Mouse (Mus musculus): ENCODE results near the gene Smarcd1. TPM values are rescaled to one million over a fixed set of nuclear protein-coding genes. Genes with fewer than 3 reads are reported as not detected.
"Not testable (repeated sequence)": the region's sequence is repeated elsewhere in the genome, so short reads cannot be mapped to it uniquely, and the experiment has no call there.

Gene Smarcd1
- total RNA-seq, 2 experiments from 2014 or later: 159 to 164 TPM

- intact Hi-C loops (cut with DNase I): no loop called here
- no peak for DNase-seq (ENCODE audit: low spot score in 2 of 2)
Observed at GRCm38 (mm10) chr15:99678063-99678800, 23.7 kb upstream of the Smarcd1 start.

DNA sequence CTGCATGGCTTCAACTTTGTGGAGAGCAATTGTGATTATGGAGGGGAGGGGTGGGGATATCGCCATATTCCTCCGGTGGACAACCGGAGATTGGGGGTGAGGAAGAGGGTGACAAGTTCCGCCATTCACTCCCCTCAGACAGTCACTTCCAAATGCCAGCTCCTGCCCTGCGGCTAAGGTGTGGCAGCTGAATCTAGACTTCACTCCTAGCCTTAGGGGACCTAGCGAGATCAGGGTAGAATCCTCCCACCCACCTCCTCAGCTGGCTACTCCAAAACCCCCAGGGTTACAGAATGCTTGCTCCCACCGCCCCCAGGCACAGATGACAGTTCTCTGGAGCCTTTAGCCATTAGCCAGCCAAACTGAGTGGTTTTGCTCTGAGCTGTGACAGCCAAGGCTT lies 22.9 kb upstream of the Smarcd1 start:
- intact Hi-C loops (cut with DNase I): no loop called here
- DNase-seq (ENCODE audit: low spot score in 2 of 2): no peak

GRCm38 (mm10) chr15:99682880-99683279 lies 19.0 kb upstream of the Smarcd1 start:
- intact Hi-C loops (cut with DNase I): no loop called here
- DNase-seq (ENCODE audit: low spot score in 2 of 2): no peak

- intact Hi-C loops (cut with DNase I): no loop called here
- DNase-seq (ENCODE audit: low spot score in 2 of 2): no peak
Observed at GRCm38 (mm10) chr15:99684156-99684555, 17.8 kb upstream of the Smarcd1 start.

GRCm38 (mm10) chr15:99688712-99689111 lies 13.2 kb upstream of the Smarcd1 start:
- intact Hi-C loops (cut with DNase I): loop anchor here (1.0 kb wide), 1 partner anchor 92 kb away; no protein-coding TSS in a partner anchor

DNA sequence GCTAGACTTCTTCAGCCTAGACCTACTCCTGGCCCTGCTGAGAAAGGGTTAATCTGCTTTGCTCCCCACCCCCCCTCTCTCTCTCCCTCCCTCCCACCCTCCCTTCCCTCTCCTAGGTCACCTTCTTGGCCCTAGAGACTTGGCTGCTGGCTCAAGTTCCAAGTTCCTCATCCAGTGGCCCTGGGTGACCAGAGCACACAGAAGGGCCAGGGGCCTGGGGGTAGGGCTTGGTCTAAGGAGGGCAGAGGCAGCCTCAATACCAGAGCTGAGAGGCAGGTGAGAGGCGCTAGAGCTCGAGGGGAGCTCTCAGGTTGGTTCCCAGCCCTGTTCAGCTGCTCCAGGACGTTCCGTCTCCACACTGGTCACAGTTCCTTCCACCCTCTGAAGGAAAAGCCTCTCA lies 11.0 kb upstream of the Smarcd1 start:
- DNase-seq (ENCODE audit: low spot score in 2 of 2): no peak
- intact Hi-C loops (cut with DNase I): no loop called here

More at GRCm38 (mm10) chr15:99688712-99689111, 13.2 kb upstream of the Smarcd1 start:
- DNase-seq (ENCODE audit: low spot score in 2 of 2): peak in 1 of 2 experiments; percentile 64

DNA sequence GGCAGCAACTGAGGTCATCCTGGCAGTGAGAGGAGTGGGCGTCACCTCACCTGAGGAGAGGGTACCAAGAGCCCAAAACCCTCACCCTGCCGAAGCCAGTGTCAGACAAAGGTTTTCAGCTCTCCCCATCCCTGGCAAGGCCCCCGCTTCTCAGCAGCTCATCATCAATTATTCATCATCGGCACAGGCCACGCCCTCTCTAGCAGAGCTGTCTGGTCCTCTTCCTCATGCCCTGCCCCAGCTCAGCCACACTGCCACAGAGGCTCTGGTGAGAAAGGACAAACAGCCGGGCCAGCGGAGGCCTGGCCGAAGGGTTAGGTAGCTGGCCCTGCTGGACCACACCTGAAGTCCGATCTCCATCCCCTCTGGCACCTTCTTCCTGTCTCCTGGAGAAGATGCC lies 10.0 kb upstream of the Smarcd1 start:
- intact Hi-C loops (cut with DNase I): no loop called here
- DNase-seq (ENCODE audit: low spot score in 2 of 2): no peak

- no peak for DNase-seq (ENCODE audit: low spot score in 2 of 2)
- intact Hi-C loops (cut with DNase I): no loop called here
Observed at GRCm38 (mm10) chr15:99697309-99697708, 4.6 kb upstream of the Smarcd1 start.

GRCm38 (mm10) chr15:99698533-99699085 lies 3.3 kb upstream of the Smarcd1 start:
- peak in 1 of 2 experiments; percentile 54 for DNase-seq (ENCODE audit: low spot score in 2 of 2)
- intact Hi-C loops (cut with DNase I): no loop called here

- intact Hi-C loops (cut with DNase I): no loop called here
- DNase-seq (ENCODE audit: low spot score in 2 of 2): no peak
Observed at GRCm38 (mm10) chr15:99699715-99700114, 2.2 kb upstream of the Smarcd1 start.

DNA sequence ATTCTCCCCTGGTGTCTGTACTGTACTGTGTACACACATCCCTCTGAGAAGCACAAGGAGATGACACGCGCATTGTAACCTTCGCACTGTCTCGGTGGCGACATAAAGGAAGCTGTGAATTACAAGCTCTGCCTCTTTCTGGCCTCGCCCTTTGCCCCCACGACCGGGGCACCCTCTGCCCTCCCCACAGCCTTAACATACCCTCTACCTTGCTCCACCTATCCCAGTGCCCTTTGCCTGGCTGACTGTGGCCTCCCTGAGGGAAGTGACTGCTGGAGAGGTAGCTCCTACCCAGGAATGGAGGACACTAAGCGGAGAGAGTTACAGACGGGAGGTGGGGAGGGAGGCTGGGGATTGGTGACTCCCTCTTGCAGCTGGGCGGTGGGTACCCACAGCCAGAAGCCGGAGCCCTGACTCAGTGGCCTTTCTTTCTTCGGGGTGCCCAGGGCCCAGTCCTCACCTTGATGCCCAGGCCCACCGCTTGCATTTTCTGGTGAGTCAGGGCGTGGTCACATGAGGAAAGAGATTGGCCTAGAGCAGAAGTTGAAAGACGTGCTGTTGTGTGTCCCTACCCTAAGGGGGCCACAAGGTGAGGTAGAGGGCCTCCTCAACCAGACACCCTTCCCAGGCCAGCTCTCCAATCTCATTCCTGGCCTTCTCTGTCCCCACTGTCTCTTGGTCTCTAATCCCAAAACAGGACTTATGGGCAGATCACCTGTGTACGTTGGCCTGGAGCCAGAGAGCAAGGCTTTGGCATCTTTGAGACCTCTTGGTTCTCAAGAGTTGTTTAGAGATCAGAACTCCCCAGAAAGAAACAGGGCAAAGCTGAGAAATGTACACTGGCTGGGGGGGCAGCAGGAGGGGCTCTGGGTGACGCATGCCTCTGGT lies 1.5 kb upstream of the Smarcd1 start:
- no peak for DNase-seq (ENCODE audit: low spot score in 2 of 2)

DNA sequence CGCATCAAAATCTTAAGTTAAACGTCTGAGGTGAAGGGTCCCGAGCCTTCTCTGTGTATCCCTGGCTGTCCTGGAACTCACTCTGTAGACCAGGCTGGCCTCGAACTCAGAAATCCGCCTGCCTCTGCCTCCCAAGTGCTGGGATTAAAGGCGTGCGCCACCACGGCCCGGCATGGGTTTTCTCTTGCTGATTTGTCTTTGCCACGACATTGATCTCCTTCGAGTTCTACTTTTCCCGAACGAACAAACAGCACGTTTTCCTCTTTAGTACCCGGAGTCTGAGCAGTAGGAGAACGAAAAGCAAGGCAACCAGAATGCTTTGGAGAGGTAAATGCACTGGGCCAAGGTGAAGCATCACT lies 310 bp upstream of the Smarcd1 start:
- intact Hi-C loops (cut with DNase I); DNase-seq (ENCODE audit: low spot score in 2 of 2): not testable (repeated sequence)

More for the DNA sequence above, 1.5 kb upstream of the Smarcd1 start:
- intact Hi-C loops (cut with DNase I): no loop called here

DNA sequence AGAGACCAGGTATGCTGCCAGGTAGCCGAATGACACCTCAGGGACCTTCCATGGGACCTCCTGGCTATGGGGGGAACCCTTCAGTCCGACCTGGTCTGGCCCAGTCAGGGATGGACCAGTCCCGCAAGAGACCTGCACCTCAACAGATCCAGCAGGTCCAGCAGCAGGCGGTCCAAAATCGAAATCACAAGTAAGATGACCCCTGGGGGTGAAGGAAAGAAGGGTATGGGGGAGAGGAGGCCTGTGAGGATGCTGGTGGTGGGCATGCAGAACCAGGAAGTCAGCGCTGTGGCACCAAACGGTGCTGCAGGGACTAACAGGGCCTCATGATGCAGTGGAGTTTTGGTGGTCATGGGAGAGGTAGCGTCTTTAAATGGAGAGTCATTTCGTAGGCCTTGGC lies 1.2 kb downstream of the Smarcd1 start:
- DNase-seq (ENCODE audit: low spot score in 2 of 2): no peak
- intact Hi-C loops (cut with DNase I): loop anchor here (2.0 kb wide), 1 partner anchor 14 kb away; the partner anchor contains the start of gene Gpd1

GRCm38 (mm10) chr15:99703676-99704040 lies 1.7 kb downstream of the Smarcd1 start:
- intact Hi-C loops (cut with DNase I): loop anchor here (2.0 kb wide), 1 partner anchor 13 kb away; the partner anchor contains the start of gene Gpd1
- peak in 1 of 2 experiments; percentile 43 for DNase-seq (ENCODE audit: low spot score in 2 of 2)

DNA sequence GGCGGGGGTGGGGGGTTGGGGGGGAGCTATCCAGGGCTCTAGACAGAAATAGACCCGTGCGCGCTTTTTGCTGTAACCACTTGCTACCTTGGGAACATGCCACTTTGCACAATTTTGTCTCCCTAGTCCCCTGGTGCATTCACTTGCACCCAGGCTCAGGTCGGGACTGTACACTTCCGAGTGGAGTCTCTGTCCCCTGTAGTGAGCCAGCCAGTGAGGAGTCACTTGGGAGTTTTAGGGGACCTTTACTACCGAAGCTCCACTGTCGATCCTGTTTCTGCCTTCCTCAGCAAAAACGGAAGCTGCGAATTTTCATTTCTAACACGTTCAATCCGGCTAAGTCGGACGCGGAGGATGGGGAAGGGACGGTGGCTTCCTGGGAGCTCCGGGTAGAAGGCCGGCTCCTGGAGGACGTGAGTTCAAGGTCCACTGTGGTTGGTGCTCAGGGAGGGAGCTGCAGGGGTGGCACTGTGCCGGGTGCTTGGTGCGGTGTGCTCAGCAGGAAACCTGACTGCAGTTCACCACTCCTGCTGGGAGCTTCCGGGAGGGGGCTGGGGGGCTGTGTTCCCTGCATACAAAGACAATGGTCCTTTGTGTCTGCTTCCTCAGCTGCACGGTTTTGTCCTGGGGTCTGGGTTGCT lies 2.2 kb downstream of the Smarcd1 start:
- intact Hi-C loops (cut with DNase I): no loop called here
- DNase-seq (ENCODE audit: low spot score in 2 of 2): peak; percentile 62 to 66

GRCm38 (mm10) chr15:99704881-99705280 lies 3.0 kb downstream of the Smarcd1 start:
- DNase-seq (ENCODE audit: low spot score in 2 of 2): no peak
- intact Hi-C loops (cut with DNase I): loop anchor here (5.0 kb wide), 1 partner anchor 67 kb away; the partner anchor contains the start of gene Cers5

DNA sequence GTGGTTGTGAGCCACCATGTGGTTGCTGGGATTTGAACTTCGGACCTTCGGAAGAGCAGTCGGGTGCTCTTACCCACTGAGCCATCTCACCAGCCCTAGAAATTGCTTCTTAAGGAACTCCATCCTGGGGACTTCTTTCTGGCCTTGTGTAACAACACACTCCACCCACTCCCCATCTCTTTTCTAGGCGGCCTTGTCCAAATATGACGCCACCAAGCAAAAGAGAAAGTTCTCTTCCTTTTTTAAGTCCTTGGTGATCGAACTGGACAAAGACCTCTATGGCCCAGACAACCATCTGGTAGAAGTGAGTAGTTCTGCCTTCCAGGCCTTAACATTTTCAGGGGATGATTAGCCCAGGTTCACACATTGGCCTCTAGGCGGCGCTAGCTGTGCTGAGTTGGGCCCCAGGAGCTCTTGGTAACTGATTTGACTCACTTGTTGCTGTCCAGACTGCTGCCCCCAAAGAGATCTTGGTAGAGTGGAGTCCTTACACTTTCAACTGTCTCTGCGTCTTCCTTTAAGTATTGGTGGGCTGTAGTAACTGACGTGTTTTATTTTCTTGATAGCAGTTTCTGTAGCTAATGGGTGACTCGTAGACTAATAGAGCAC lies 3.6 kb downstream of the Smarcd1 start, which contains the start of gene Gm17349:
Gene Gm17349, minus strand, starts transcription at position 51 of the 609 bp plus-strand sequence.
- intact Hi-C loops (cut with DNase I): loop anchor here (5.0 kb wide), 1 partner anchor 67 kb away; the partner anchor contains the start of gene Cers5
- DNase-seq (ENCODE audit: low spot score in 2 of 2): peak in 1 of 2 experiments; percentile 64

- intact Hi-C loops (cut with DNase I): loop anchor here (5.0 kb wide), 1 partner anchor 64 kb away; the partner anchor contains the start of gene Cers5
- no peak for DNase-seq (ENCODE audit: low spot score in 2 of 2)
Observed at GRCm38 (mm10) chr15:99708176-99708575, 6.2 kb downstream of the Smarcd1 start.
